Mouse (Mus musculus): ENCODE data around the gene Cdc37.

Cdc37 gene

DNA sequence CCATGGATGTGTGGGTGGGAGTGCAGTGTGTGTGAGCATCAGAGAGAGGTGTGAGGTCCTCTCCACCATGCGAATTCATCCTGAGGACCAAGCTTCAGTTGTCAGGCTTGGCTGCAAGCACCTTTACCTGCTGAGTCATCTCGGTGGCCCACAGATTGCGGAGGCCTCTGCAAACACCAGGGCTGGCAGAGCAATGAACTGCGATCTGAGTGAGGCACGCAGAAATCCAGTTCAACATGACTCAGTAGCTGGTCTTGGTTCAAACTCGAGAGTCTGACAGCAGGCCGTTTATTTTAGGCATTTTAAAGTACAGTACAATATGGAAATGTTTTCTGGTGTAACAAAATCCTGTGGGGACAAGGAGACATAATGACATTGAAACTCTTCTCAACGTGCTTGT is 52.0 kb downstream of the Cdc37 start:
- DNase-seq (ENCODE audit: low spot score in 2 of 2), result no peak

DNA sequence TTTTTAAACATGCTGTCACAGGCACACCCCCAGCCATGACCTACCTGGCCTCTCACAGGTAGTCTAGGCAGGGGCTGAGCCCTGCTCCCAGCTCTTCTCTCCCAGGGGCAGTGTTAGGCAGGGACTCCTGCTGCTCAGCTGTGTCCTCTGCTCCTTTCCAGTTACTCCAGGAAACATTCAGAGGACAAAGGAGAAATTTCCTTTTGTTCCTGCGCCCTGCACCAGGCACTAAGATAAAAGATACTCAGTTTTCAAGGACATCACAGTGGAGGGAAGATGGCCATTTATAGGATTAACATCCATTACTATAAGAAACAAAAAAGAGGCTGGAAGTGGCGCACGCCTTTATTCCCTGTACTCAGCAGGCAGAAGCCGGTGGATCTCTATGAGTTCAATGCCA is 53.8 kb downstream of the Cdc37 start:
- no peak for DNase-seq (ENCODE audit: low spot score in 2 of 2)

DNA sequence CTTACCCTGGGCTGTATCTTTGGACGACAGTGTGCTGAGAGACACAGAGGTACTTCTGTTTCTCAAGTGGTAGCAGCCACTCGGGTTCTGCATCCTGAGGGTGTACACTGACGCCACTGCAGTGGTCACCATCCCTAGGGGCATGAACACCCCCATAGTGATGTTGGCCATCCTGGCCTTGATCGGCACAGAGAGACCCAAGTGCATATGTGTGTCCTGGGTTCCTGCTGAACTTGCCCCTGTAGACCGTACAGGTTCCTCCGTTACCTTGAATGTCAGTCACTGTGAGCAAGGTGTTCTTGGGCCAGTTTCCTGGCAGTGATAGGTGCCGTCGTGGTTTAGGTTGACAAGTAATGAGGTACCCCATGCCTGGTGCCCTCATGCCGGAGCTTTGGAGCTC is 56.4 kb downstream of the Cdc37 start:
- DNase-seq (ENCODE audit: low spot score in 2 of 2), result no peak

DNA sequence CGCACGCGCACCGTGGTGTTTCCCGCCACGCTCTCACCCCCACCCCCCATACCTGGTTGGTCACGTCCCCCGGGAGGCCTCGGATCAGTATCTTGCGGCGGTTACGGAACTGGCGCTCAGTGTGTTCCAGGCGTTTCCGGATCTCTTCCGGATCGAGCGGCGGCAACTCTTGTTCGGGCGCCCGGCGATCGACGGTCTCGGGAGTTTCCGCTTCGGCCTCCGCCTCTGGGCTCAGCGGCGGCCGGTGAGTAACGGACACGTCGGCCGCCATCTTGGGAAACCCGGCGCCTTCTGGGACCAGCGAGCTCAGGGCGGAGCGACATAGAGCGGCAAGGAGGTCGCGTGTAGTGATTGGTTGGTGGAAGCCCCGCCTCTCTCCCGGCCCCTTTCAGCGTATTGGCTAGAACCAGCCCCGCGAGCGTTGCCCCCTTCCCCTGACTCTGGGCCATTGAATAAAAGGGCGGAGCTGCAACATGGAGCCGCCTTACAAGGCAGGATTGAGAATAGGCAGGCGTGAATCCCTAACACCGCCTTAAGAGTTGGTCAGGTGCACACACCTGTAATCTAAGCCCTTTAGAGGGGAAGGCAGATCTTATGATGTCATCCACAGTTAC is 58.0 kb downstream of the Cdc37 start, which contains the start of the genes Gm38431 and Raver1:
Gene Gm38431 (minus strand): TSS at position 291 of the 614 bp plus-strand sequence.
Gene Raver1 (minus strand): TSS at position 302 of the 614 bp plus-strand sequence.
- peak; percentile 91 to 99 for DNase-seq (ENCODE audit: low spot score in 2 of 2)

DNA sequence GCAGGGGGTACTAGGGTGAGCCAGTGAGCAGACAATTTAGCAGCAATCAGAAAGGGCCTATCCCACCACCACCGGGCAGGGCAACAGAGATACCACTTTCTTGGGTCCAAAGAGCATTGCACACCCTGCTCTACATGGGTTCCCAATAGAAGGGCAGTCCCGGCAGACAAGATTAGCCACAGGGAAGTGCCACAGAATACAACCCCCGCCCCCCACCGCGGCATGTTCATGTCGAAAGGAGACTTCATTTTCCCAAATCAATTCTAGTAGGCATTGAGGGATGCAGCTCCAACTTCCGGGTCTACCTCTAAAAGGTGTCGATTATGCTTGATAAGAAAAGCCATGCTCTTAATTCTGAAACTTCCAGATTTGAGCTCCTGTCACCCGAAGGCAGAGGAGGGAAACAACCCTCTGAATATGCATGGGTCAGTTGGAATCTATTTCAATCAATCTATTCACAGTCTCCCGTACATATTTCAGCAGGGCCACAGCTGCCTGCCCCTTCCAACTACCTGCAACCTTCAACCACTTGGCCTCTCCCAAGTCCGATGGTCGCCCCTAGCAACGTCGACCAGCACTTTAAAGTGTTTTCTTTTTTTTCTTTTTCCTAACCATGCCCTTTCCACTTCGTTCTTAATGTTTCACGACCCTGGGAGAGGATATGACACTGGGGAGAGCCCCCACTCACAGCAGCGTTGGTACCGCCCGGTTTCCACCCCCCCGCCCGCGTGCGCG is 58.6 kb downstream of the Cdc37 start:
- peak in 1 of 2 experiments; percentile 29 for DNase-seq (ENCODE audit: low spot score in 2 of 2)

DNA sequence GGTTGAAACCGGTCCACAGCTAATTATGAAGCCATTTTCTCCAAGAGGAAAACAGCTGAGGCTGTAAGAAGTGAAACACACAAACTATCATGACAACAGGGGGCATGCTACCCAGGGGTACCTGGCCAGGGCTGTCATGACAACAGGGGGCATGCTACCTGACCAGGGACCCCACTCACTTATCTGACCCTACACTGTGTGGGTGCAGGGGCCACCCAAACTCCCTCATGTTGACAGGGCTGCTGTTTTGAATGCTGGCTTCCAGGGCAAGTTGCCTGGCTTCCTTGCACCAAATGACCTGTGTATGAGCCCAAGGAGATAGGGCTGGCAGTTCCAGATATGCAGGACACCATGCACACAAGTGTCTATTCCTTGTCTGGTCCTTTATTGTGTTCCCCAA is 59.2 kb downstream of the Cdc37 start:
- DNase-seq (ENCODE audit: low spot score in 2 of 2), result no peak

DNA sequence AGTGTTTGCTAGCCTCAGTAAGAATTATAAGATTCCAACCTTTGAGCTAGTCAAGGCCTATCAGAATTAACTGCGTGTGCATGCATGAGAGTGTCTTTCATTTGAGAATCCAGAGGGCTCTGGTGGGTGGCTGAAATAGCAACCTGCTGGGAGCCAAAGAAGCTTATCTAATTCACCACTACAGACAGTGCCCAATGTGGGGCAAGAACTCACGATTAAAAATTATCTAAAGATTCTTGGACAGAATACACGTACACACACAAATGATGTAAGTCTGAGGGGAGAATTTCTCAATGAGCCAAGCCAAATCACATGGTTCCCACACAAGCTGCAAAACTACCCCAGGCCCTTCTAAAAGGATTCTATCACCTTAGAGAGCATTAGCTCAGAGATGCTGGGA is 66.5 kb downstream of the Cdc37 start:
- DNase-seq (ENCODE audit: low spot score in 2 of 2), result no peak
